Mouse (Mus musculus): ENCODE data around the gene Sgpp1.
A peak's percentile ranks its signal among the peaks of the same experiment; 100 is the strongest.
"Not testable (repeated sequence)": the region's sequence is repeated elsewhere in the genome, so short reads cannot be mapped to it uniquely, and the experiment has no call there.

The Sgpp1 gene

GRCm38 (mm10) chr12:75731927-75732443 lies 3.5 kb downstream of the Sgpp1 start:
- DNase-seq (ENCODE audit: low read depth, low spot score), result no peak

- DNase-seq (ENCODE audit: low read depth, low spot score), result no peak
Observed at GRCm38 (mm10) chr12:75731508-75731907, 4.0 kb downstream of the Sgpp1 start.

- DNase-seq (ENCODE audit: low read depth, low spot score), result no peak
Observed at GRCm38 (mm10) chr12:75730458-75730857, 5.1 kb downstream of the Sgpp1 start.

- no peak for DNase-seq (ENCODE audit: low read depth, low spot score)
Observed at GRCm38 (mm10) chr12:75729876-75730275, 5.7 kb downstream of the Sgpp1 start.

- no peak for DNase-seq (ENCODE audit: low read depth, low spot score)
Observed at GRCm38 (mm10) chr12:75727333-75728125, 8.0 kb downstream of the Sgpp1 start.

- DNase-seq (ENCODE audit: low read depth, low spot score), result no peak
Observed at GRCm38 (mm10) chr12:75726349-75726861, 9.1 kb downstream of the Sgpp1 start.

GRCm38 (mm10) chr12:75724621-75725324 lies 10.8 kb downstream of the Sgpp1 start:
- DNase-seq (ENCODE audit: low read depth, low spot score), result peak; percentile 21

- DNase-seq (ENCODE audit: low read depth, low spot score), result peak; percentile 17
Observed at GRCm38 (mm10) chr12:75723839-75724463, 11.6 kb downstream of the Sgpp1 start.

GRCm38 (mm10) chr12:75721941-75722340 lies 13.6 kb downstream of the Sgpp1 start:
- DNase-seq (ENCODE audit: low read depth, low spot score), result no peak

- no peak for DNase-seq (ENCODE audit: low read depth, low spot score)
Observed at GRCm38 (mm10) chr12:75721006-75721405, 14.5 kb downstream of the Sgpp1 start.

- no peak for DNase-seq (ENCODE audit: low read depth, low spot score)
Observed at GRCm38 (mm10) chr12:75713596-75713995, 21.9 kb downstream of the Sgpp1 start.

- not testable (repeated sequence) for DNase-seq (ENCODE audit: low read depth, low spot score)
Observed at GRCm38 (mm10) chr12:75712905-75713304, 22.6 kb downstream of the Sgpp1 start.

GRCm38 (mm10) chr12:75710596-75711376 lies 24.7 kb downstream of the Sgpp1 start:
- no peak for DNase-seq (ENCODE audit: low read depth, low spot score)

- no peak for DNase-seq (ENCODE audit: low read depth, low spot score)
Observed at GRCm38 (mm10) chr12:75709506-75709905, 26.0 kb downstream of the Sgpp1 start.

- DNase-seq (ENCODE audit: low read depth, low spot score), result no peak
Observed at GRCm38 (mm10) chr12:75706670-75707069, 28.9 kb downstream of the Sgpp1 start.

GRCm38 (mm10) chr12:75702739-75703122 lies 32.8 kb downstream of the Sgpp1 start:
- DNase-seq (ENCODE audit: low read depth, low spot score), result no peak

GRCm38 (mm10) chr12:75702084-75702738 lies 33.3 kb downstream of the Sgpp1 start:
- no peak for DNase-seq (ENCODE audit: low read depth, low spot score)

GRCm38 (mm10) chr12:75701173-75702083 lies 34.1 kb downstream of the Sgpp1 start:
- no peak for DNase-seq (ENCODE audit: low read depth, low spot score)

- no peak for DNase-seq (ENCODE audit: low read depth, low spot score)
Observed at GRCm38 (mm10) chr12:75698692-75699091, 36.8 kb downstream of the Sgpp1 start.

GRCm38 (mm10) chr12:75695845-75696244 lies 39.7 kb downstream of the Sgpp1 start:
- DNase-seq (ENCODE audit: low read depth, low spot score), result not testable (repeated sequence)
